Mouse (Mus musculus) hindbrain, embryonic 11.5 days (tissue): ENCODE results near the gene Gm20388. TPM values are rescaled to one million over a fixed set of nuclear protein-coding genes. Genes with fewer than 3 reads are reported as not detected.

Experiments
- ATAC-seq: fragments of 200-750 bp; cut with Nextera tagmentation; 2 replicates; pipeline ENCODE4 v1.8.0; 2017; ENCODE audit warnings: mild to moderate bottlenecking, moderate TSS enrichment, moderate library complexity; ENCODE audit not compliant: low FRiP score
- DNase-seq: peaks from one replicate; pipeline ENCODE4 v3.0.0-alpha.2; 2015; ENCODE audit warnings: low spot score
- H3K27ac ChIP-seq: fragments of 300-500 bp; sonication (generic); 2 replicates; pipeline ENCODE4 v1.5.1; 2014; ENCODE audit warnings: mild to moderate bottlenecking, low read depth, low read length
- H3K27me3 ChIP-seq: fragments of 300-500 bp; sonication (generic); 2 replicates; pipeline ENCODE4 v1.6.1; 2014; ENCODE audit warnings: mild to moderate bottlenecking, low read length, moderate library complexity, mixed read lengths; ENCODE audit not compliant: control insufficient read depth, insufficient read depth
- H3K36me3 ChIP-seq: fragments of 300-500 bp; sonication (generic); 2 replicates; pipeline ENCODE4 v1.6.1; 2014; ENCODE audit warnings: mild to moderate bottlenecking, low read length, moderate library complexity, mixed read lengths; ENCODE audit not compliant: control insufficient read depth, insufficient read depth
- H3K4me1 ChIP-seq: fragments of 300-500 bp; sonication (generic); replicated peaks from 2 replicates; pipeline ENCODE4 v1.6.1; 2014; ENCODE audit warnings: low read length, mixed read lengths; ENCODE audit not compliant: control insufficient read depth, insufficient read depth
- H3K4me2 ChIP-seq: fragments of 300-500 bp; sonication (generic); replicated peaks from 2 replicates; pipeline ENCODE4 v1.6.1; 2014; ENCODE audit warnings: mild to moderate bottlenecking, low read depth, low read length
- H3K4me3 ChIP-seq: fragments of 300-500 bp; sonication (generic); 2 replicates; pipeline ENCODE4 v1.5.1; 2014; ENCODE audit warnings: low read depth, low read length
- H3K9ac ChIP-seq: fragments of 300-500 bp; sonication (generic); 2 replicates; pipeline ENCODE4 v1.6.1; 2014; ENCODE audit warnings: low read depth, low read length
- H3K9me3 ChIP-seq: fragments of 300-500 bp; sonication (generic); 2 replicates; pipeline ENCODE4 v1.6.1; 2016; ENCODE audit warnings: low read length; ENCODE audit not compliant: control insufficient read depth
- WGBS: fragments of 180-500 bp; shearing (Covaris S2); extraction: QIAGEN DNeasy Blood & Tissue Kit; methylation state at CpG from one replicate; pipeline ENCODE4 v1.1.7; 2014; 5-methylcytosine and 5-hydroxymethylcytosine counted together
- polyA plus RNA-seq: library from polyadenylated mRNA; unstranded; fragments of >200 nt; fragmentation: Nextera tagmentation; extraction: Ambion mirVana; gene quantifications from 2 replicates; pipeline ENCODE4 v1.2.1, GENCODE M21; 2014

Gm20388 gene
- polyA plus RNA-seq, 1 experiment from 2014 or later = 11.8 TPM

GRCm38 (mm10) chr8:120374514-120374913 is 463.9 kb downstream of the Gm20388 start:
- Histone ChIP-seq H3K4me3 (no peak overlapping the region), H3K4me2 (no peak overlapping the region), H3K27ac (peak overlapping the region; percentile 90), H3K4me1 (peaks cover 38% of the 10 kb centered on the region), H3K36me3 (no peaks in the 10 kb centered on the region), H3K9ac (no peak overlapping the region), H3K9me3 (no peaks in the 10 kb centered on the region), H3K27me3 (no peaks in the 10 kb centered on the region)
- DNase-seq = no peak
- 22% methylated on average over 9 of the region's 9 CpGs for WGBS
- ATAC-seq = peak; percentile 61

DNA sequence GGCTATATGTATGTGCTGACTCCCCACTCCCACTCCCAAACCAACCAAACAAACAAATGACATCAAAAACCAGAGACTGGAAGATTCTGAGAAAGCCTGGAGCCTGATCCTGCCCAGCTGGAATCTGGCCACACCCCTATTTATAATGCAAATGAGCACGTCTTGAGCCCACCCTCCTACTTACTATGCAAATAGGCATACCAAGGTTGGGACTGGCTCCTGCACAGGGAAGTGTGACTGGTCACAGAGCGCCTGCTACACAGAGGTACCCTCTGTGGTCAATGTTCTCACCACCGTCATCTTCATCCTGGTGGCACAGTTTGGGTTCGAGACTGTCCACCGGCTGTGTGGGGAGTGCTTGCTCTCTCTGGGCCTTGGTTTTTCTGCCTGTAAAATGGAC is 464.5 kb downstream of the Gm20388 start:
- H3K36me3 ChIP-seq = no peaks in the 10 kb centered on the region
- H3K9me3 ChIP-seq = no peaks in the 10 kb centered on the region
- 0 out of 2 replicates have a peak overlapping the region, but pooled peaks have one; percentile 31 for H3K9ac ChIP-seq
- peak; percentile 67 for DNase-seq
- no peaks in the 10 kb centered on the region for H3K27me3 ChIP-seq
- no peak overlapping the region for H3K4me3 ChIP-seq
- 34% methylated on average over 5 of the region's 5 CpGs for WGBS
- H3K4me1 ChIP-seq = peaks cover 34% of the 10 kb centered on the region
- H3K27ac ChIP-seq = peak overlapping the region; percentile 90
- no peak overlapping the region for H3K4me2 ChIP-seq
- ATAC-seq = peak; percentile 72

DNA sequence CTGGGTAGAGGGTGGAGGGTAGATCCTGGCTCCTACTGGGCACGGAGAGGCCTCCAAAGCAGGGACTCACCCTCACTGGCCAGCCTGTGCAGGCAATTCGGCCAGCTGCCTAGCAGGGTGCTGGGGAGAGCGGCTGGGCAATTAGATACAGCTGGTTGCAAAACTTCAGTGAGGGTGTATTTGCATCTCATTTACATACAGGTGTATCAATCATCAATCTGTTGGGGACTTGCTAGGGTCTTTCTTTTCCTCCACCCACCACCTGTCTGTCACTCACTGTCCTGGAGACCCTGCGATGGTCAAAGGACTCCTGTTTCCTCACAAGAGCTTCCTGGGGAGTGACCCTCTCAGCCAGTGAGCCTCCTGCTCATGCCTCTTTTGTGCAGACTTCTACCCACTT is 465.6 kb downstream of the Gm20388 start:
- ATAC-seq (peak; percentile 10; the same call in 1 of the 2 replicates), DNase-seq (no peak)
- peaks cover 33% of the 10 kb centered on the region for H3K4me1 ChIP-seq
- H3K9me3 ChIP-seq = no peaks in the 10 kb centered on the region
- 0 out of 2 replicates have a peak overlapping the region, but pooled peaks have one; percentile 15 for H3K9ac ChIP-seq
- 30% methylated on average over 4 of the region's 4 CpGs for WGBS
- H3K27me3 ChIP-seq = no peaks in the 10 kb centered on the region
- no peak overlapping the region for H3K4me2 ChIP-seq
- H3K27ac ChIP-seq = peak overlapping the region; percentile 90
- no peak overlapping the region for H3K4me3 ChIP-seq
- H3K36me3 ChIP-seq = no peaks in the 10 kb centered on the region

DNA sequence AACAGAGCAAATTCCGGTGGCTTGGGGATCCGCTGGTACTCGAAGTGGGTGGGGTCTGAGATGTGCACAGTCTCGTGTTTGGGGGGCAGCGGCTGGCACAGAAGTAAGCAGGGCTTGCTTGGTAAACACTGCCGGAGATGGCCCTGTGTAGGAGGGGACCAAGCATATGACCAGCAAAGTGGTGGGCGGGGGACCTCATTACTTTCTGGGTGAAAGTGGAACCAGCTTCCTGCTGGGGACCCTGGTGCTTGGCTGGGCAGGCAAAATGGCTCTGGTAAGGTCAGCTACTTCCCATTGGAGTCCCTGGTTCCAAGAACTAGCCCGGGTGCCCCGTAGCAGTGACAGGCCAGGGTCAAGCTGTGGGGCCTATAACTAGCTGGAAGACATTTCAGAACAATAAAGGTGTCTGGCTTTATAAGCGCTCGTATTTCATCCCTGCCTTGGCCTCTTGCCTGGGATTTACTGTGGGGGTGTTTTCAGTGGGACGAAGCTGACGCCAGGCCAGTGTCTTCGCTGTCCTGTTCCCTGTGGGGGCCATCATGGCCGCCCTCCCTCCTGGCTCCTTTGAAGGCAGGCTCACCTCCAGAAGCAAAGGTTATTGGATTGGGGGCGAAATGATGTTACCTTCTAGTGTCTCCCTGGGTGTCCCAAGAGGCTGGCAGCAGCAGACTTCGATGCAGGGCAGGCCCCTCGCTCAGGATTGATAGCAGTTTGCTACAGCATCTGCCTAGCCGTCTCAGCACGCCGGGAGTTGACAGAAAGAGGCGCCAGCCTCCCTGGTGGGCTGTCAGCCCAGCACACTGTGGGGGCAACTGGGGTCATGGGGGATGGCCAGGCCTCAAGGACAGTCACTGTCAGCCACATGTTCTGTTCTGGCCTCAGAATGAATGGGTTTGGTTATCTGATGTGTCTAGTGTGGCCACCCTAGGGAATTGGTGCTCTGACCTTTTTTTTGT is 466.5 kb downstream of the Gm20388 start:
- no peaks in the 10 kb centered on the region for H3K27me3 ChIP-seq
- H3K9me3 ChIP-seq = no peaks in the 10 kb centered on the region
- no peak for DNase-seq
- H3K9ac ChIP-seq = 0 out of 2 replicates have a peak overlapping the region, but pooled peaks have one; percentile 20
- H3K4me2 ChIP-seq = no peak overlapping the region
- no peak for ATAC-seq
- peak overlapping the region; percentile 90 for H3K27ac ChIP-seq
- peaks cover 34% of the 10 kb centered on the region for H3K4me1 ChIP-seq
- no peaks in the 10 kb centered on the region for H3K36me3 ChIP-seq
- no peak overlapping the region for H3K4me3 ChIP-seq
- 44% methylated on average over 22 of the region's 22 CpGs for WGBS

DNA sequence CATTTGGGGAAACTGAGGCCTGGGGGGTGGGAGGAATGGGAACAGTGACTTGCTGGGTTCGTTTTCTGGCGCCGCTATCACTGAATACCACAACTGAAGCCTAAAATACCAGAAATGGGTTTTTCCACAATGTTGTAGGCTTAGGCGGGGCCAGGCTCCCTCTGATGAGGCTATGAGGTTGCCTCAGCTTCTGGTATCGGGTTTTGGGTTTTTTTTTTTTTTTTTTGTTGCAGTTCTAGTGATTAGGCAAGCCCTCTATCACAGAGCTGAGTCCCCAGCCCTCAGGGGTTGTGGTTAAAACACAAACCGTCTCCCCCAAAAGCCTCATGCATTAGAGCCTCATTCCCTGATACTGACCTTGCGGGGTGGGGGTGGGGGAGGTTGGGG is 467.2 kb downstream of the Gm20388 start:
- Histone ChIP-seq H3K4me3 (no peak overlapping the region), H3K4me1 (peaks cover 41% of the 10 kb centered on the region), H3K27me3 (0 out of 2 replicates have a peak, but pooled peaks cover 2% of the 10 kb centered on the region), H3K9ac (no peak overlapping the region), H3K4me2 (no peak overlapping the region), H3K36me3 (no peaks in the 10 kb centered on the region), H3K9me3 (no peaks in the 10 kb centered on the region), H3K27ac (peak overlapping the region; percentile 90)
- no peak for DNase-seq
- 54% methylated on average over 7 of the region's 7 CpGs for WGBS
- no peak for ATAC-seq

DNA sequence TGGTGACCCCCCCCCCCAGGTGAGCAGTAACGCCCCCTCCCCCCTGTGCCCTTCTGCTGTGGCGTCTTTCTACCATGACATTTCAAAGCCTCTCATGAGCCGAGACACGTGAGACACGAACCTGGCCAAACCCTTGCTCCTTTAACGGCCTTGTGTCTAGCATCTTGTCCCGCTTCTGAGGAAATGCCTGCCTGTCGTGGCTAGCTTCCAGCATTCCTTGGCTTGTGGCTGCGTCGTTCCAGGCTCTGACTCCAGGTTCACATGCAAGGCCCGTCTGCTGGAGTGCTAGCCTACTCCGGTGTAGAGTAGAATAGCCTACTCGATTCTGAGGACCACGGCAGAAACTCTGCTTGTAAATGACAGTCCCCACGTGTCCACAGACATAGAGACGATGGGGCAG is 467.7 kb downstream of the Gm20388 start:
- no peak overlapping the region for H3K9ac ChIP-seq
- no peak for ATAC-seq
- 49% methylated on average over 16 of the region's 16 CpGs for WGBS
- H3K4me3 ChIP-seq = no peak overlapping the region
- no peaks in the 10 kb centered on the region for H3K36me3 ChIP-seq
- no peak for DNase-seq
- H3K27me3 ChIP-seq = 0 out of 2 replicates have a peak, but pooled peaks cover 2% of the 10 kb centered on the region
- H3K4me1 ChIP-seq = peaks cover 46% of the 10 kb centered on the region
- peak overlapping the region; percentile 21; the same call in 1 of the 2 replicates for H3K27ac ChIP-seq
- H3K9me3 ChIP-seq = no peaks in the 10 kb centered on the region
- no peak overlapping the region for H3K4me2 ChIP-seq

DNA sequence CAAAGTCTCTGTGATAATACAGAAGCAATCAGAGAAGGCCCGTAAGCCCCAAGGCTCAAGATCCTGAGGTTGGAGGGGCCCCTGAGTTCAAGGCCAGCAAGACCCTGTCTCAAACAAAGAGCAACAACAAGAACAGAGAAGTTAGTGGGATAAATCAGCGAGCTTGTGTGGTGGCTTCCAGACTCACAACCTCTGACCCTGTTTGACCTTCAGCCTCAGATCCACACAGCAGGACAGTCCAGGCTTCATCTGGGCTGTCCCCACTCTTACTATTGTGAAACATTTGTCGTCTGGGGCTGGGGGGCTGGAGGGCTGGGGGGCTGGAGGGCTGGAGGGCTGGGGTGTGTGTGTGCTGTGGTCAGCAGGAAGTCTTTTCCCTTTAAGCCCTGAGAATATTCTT is 468.4 kb downstream of the Gm20388 start:
- H3K27me3 ChIP-seq = 0 out of 2 replicates have a peak, but pooled peaks cover 2% of the 10 kb centered on the region
- 26% methylated on average over 3 of the region's 3 CpGs for WGBS
- no peaks in the 10 kb centered on the region for H3K9me3 ChIP-seq
- H3K36me3 ChIP-seq = no peaks in the 10 kb centered on the region
- peaks cover 45% of the 10 kb centered on the region for H3K4me1 ChIP-seq
- H3K27ac ChIP-seq = no peak overlapping the region
- H3K4me3 ChIP-seq = no peak overlapping the region
- no peak overlapping the region for H3K4me2 ChIP-seq
- ATAC-seq (no peak), DNase-seq (no peak)
- H3K9ac ChIP-seq = no peak overlapping the region

- H3K9me3 ChIP-seq = no peaks in the 10 kb centered on the region
- WGBS = 39% methylated on average over 4 of the region's 4 CpGs
- no peak for ATAC-seq
- H3K4me3 ChIP-seq = no peak overlapping the region
- H3K4me1 ChIP-seq = peaks cover 29% of the 10 kb centered on the region
- no peaks in the 10 kb centered on the region for H3K36me3 ChIP-seq
- H3K27ac ChIP-seq = peak overlapping the region; percentile 64
- no peak for DNase-seq
- H3K27me3 ChIP-seq = 0 out of 2 replicates have a peak, but pooled peaks cover 2% of the 10 kb centered on the region
- no peak overlapping the region for H3K9ac ChIP-seq
- no peak overlapping the region for H3K4me2 ChIP-seq
These were observed 471.2 kb downstream of the Gm20388 start for GRCm38 (mm10) chr8:120381865-120382264.
